Mouse (Mus musculus) spleen, adult 2 months (tissue): ENCODE data around the gene Gm4779. TPM values are rescaled to one million over a fixed set of nuclear protein-coding genes. Genes with fewer than 3 reads are reported as not detected.
A peak's percentile ranks its signal among the peaks of the same experiment; 100 is the strongest.
"Not testable (repeated sequence)": the region's sequence is repeated elsewhere in the genome, so short reads cannot be mapped to it uniquely, and the experiment has no call there.

Experiments used
- DNase-seq, 2 experiments: peaks; one replicate each; pipeline versions ENCODE4 v3.0.0 to v3.0.0-alpha.2; 2012 to 2021; ENCODE audit warnings: low spot score in 2 of 2, low read depth in 1 of 2
- H3K27ac ChIP-seq: fragments of 200-500 bp; 2 replicates; pipeline ENCODE4 v1.5.1; 2012; ENCODE audit warnings: low read length, inconsistent platforms; ENCODE audit not compliant: insufficient read depth
- H3K27me3 ChIP-seq: fragments of 200-500 bp; 2 replicates; pipeline ENCODE4 v1.6.1; 2012; ENCODE audit warnings: mild to moderate bottlenecking, moderate library complexity, low read length, inconsistent platforms; ENCODE audit not compliant: control insufficient read depth, insufficient read depth
- H3K36me3 ChIP-seq: fragments of 200-500 bp; 2 replicates; pipeline ENCODE4 v1.6.1; 2012; ENCODE audit warnings: mild to moderate bottlenecking, low read length, inconsistent platforms; ENCODE audit not compliant: control insufficient read depth, insufficient read depth
- H3K4me1 ChIP-seq: fragments of 200-500 bp; 2 replicates; pipeline ENCODE4 v1.6.1; 2011; ENCODE audit warnings: inconsistent platforms; ENCODE audit not compliant: control insufficient read depth, insufficient read depth, insufficient read length
- H3K4me3 ChIP-seq: fragments of 200-500 bp; 2 replicates; pipeline ENCODE4 v1.5.1; 2011; ENCODE audit warnings: mild to moderate bottlenecking, inconsistent platforms; ENCODE audit not compliant: insufficient read depth, insufficient read length; ENCODE audit errors: extremely low read depth
- CTCF ChIP-seq: fragments of 200-500 bp; IDR thresholded peaks from 2 replicates; pipeline ENCODE4 v1.5.1; 2011; ENCODE audit warnings: mild to moderate bottlenecking, inconsistent platforms; ENCODE audit not compliant: insufficient read depth, insufficient read length, insufficient replicate concordance; ENCODE audit errors: extremely low read depth
- POLR2A ChIP-seq: fragments of 200-500 bp; IDR thresholded peaks from 2 replicates; pipeline ENCODE4 v1.6.1; 2011; ENCODE audit warnings: low read depth, low read length, inconsistent platforms
- WGBS: fragments of 180-500 bp; shearing (Covaris S2); methylation state at CpG from one replicate; pipeline ENCODE4 v1.1.7; 2018; 5-methylcytosine and 5-hydroxymethylcytosine counted together
- polyA plus RNA-seq: library from polyadenylated mRNA; depleted of rRNA; stranded (reverse); fragments of >200 nt; gene quantifications from 2 replicates; pipeline ENCODE4 v1.2.3, GENCODE M21; 2012; rRNA removed

The Gm4779 gene
- 0.31 TPM in 1 of 2 replicates, not detected in the other for polyA plus RNA-seq

- H3K4me3 ChIP-seq, result no peak within 1 kb of the TSS
- H3K36me3 ChIP-seq, result no peaks in the 10 kb centered on the region
- no peaks in the 10 kb centered on the region for H3K27me3 ChIP-seq
- DNase-seq, result no peak
- no peaks in the 10 kb centered on the region for H3K4me1 ChIP-seq
- WGBS, result 95% methylated on average over 35 of the region's 35 CpGs
- TF ChIP-seq POLR2A (no peak), CTCF (no peak)
- H3K27ac ChIP-seq, result no peak within 1 kb of the TSS
Observed at GRCm38 (mm10) chrX:101794342-101794741, at the start of gene Gm4779, which contains the start of gene 8030474K03Rik. Gene Gm4779 (minus strand): TSS chrX:101794423. Gene 8030474K03Rik (plus strand): TSS chrX:101794656.

- not testable (repeated sequence) for H3K36me3 ChIP-seq, H3K27ac ChIP-seq, H3K4me1 ChIP-seq, H3K27me3 ChIP-seq, DNase-seq, H3K4me3 ChIP-seq
Observed at GRCm38 (mm10) chrX:101819980-101820379, 25.8 kb upstream of the Gm4779 start.

GRCm38 (mm10) chrX:101819163-101819562 lies 24.9 kb upstream of the Gm4779 start:
- TF ChIP-seq POLR2A, result no peak
- no peak for TF ChIP-seq CTCF
- Histone ChIP-seq H3K27ac (no peak overlapping the region), H3K27me3 (no peaks in the 10 kb centered on the region), H3K36me3 (no peaks in the 10 kb centered on the region), H3K4me3 (no peak overlapping the region), H3K4me1 (no peaks in the 10 kb centered on the region)
- DNase-seq, result no peak
- 55% methylated on average over 1 of the region's 1 CpGs for WGBS

GRCm38 (mm10) chrX:101811750-101812149 lies 17.5 kb upstream of the Gm4779 start:
- H3K27ac ChIP-seq, result no peak overlapping the region
- no peak for DNase-seq
- H3K27me3 ChIP-seq, result no peaks in the 10 kb centered on the region
- 32% methylated on average over 3 of the region's 3 CpGs for WGBS
- no peaks in the 10 kb centered on the region for H3K36me3 ChIP-seq
- TF ChIP-seq POLR2A (no peak), CTCF (no peak)
- no peaks in the 10 kb centered on the region for H3K4me1 ChIP-seq
- no peak overlapping the region for H3K4me3 ChIP-seq

GRCm38 (mm10) chrX:101805512-101805911 lies 11.3 kb upstream of the Gm4779 start:
- TF ChIP-seq CTCF (no peak), POLR2A (no peak)
- no peak for DNase-seq
- H3K27me3 ChIP-seq, result no peaks in the 10 kb centered on the region
- H3K36me3 ChIP-seq, result no peaks in the 10 kb centered on the region
- no peak overlapping the region for H3K27ac ChIP-seq
- H3K4me1 ChIP-seq, result no peaks in the 10 kb centered on the region
- WGBS, result 36% methylated on average over 2 of the region's 2 CpGs
- H3K4me3 ChIP-seq, result no peak overlapping the region

GRCm38 (mm10) chrX:101791551-101791950 lies 2.7 kb downstream of the Gm4779 start:
- Histone ChIP-seq H3K27me3 (no peaks in the 10 kb centered on the region), H3K4me3 (no peak overlapping the region), H3K27ac (no peak overlapping the region), H3K36me3 (no peaks in the 10 kb centered on the region), H3K4me1 (no peaks in the 10 kb centered on the region)
- peak in 1 of 2 experiments; percentile 19 for DNase-seq
- WGBS, result 55% methylated on average over 4 of the region's 4 CpGs
- peak; percentile 32; the same call in 1 of the 2 replicates for TF ChIP-seq CTCF
- no peak for TF ChIP-seq POLR2A

GRCm38 (mm10) chrX:101772035-101772434 lies 22.2 kb downstream of the Gm4779 start:
- H3K27me3 ChIP-seq, result no peaks in the 10 kb centered on the region
- peak; percentile 31 to 57 for DNase-seq
- WGBS, result 41% methylated on average over 5 of the region's 5 CpGs
- TF ChIP-seq POLR2A, result no peak
- peak; percentile 27; the same call in 1 of the 2 replicates for TF ChIP-seq CTCF
- no peak overlapping the region for H3K27ac ChIP-seq
- H3K4me3 ChIP-seq, result no peak overlapping the region
- H3K36me3 ChIP-seq, result no peaks in the 10 kb centered on the region
- peaks cover 6% of the 10 kb centered on the region; the same call in 1 of the 2 replicates for H3K4me1 ChIP-seq
